Mouse (Mus musculus): Measurements from ENCODE around the gene Angptl4.
"Not testable (repeated sequence)": the region's sequence is repeated elsewhere in the genome, so short reads cannot be mapped to it uniquely, and the experiment has no call there.

Angptl4 gene

DNA sequence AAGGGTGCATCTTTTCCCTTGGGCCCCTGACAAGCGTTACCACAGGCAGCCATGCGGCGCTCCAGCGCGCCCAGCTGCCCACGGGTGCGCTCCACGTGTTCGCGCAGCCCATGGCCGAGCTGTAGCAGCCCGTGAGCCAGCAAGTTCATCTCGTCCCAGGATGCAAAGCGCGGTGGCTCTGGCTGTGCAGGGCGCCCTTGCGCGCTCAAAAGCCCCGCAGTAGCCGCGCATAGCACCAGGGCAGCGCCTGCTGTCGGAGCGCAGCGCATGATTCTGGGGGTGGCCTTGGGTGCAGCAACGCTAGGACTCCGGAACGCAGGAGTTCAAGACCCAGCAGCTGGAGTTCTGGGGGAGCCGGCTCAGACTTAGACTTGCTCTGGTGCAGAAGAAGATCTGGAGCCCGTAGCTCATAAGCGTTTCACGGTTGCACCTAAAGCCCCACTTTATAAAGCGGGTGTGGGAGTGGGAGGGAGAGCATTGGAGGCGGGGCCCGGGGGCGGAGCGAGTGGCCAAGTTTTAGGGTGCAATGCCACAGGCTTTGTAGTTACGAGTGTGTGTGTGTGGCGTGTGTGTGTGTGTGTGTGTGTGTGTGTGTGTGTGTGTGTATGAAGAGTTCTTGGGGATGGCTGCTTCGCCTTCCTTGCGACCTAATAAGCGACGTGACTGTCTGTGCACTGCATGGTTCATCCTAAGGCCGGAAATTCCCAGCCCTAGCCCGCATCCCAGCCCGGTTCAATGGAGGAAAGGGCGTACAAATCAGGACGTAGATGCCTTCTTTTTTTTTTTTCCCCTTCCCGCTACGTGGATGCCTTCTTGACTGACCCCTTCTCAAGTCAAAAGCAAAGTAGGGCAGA lies at the start of gene Angptl4:
Angptl4 (minus strand) TSS at position 707 of the 854 bp plus-strand sequence.
- DNase-seq (ENCODE audit: low spot score): peak; percentile 75

DNA sequence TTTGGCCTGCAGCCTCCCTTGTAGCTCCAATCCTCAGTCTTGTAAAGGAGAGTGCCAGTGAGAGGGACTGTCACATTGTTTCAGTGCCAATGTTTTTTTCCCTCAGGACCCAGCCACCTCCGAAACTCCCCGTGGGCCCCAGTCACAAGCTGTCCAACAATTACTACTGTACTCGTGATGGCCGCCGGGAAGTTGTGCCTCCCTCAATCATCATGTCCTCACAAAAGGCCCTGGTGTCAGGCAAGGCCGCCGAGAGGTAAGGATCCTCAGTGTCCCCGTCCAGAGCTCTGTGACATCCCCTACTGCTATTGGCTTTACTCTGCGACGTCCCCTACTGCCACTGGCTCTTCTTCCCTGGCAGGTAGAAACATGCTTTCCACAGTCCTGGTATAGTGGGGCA lies 47.9 kb upstream of the Angptl4 start:
- DNase-seq (ENCODE audit: low spot score): no peak

DNA sequence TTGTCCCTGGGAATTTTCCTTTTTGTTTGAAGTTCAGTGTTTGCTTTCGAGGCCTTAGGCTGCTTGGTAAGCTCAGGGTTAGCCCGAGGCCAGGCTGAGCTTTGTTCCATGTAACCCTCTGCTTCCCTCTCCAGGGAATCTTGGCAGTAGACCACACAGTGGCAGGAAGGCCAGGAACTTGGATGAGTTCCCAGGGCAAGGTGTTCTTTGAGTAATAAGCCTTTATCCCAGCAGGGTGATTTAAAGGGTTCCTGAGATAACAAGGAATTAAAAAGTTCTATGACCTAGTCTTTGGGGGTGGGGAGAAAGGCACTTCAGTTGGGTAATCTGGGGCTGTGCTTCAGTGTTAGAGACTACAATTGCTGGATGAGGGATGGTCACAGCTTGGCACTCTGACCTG lies 47.3 kb upstream of the Angptl4 start:
- DNase-seq (ENCODE audit: low spot score): peak; percentile 76

DNA sequence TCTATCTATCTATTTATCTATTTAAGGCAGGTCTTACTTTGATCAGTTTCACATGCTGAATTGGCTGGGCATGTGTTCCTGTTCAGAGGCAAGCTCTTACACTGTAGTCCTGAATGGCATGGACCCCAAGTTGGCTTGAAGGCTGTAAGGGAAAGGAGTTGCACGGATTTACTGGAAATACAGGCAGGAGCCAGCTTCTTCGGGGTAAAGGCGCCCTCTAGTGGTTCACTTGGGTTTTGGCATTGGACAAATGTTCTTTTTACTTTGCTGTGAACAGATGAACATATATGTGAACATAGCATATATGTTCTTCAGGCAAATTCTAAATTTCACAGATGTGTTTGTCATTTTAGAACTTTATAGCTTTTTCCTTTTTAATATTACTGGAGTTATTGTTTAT lies 45.2 kb upstream of the Angptl4 start:
- peak; percentile 55 for DNase-seq (ENCODE audit: low spot score)

DNA sequence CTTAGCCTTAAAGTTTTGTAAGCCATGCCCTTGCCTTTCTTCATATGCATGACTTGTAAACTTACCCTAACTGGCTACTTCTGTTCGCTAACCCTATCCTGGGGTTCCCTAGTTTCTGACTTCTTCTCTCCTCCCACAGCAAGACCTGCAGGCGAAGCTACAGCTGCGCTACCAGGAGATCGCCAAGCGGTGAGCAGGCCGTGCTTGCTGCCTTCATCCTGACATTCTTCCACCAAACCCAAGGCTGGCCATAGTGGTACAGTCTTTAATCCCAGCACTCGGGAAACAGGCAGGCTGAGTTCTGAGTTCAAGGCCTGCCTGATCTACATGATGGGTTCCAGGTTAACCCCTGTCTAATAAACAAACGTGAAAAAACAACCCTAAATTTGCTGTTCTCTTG lies 43.8 kb upstream of the Angptl4 start:
- no peak for DNase-seq (ENCODE audit: low spot score)

DNA sequence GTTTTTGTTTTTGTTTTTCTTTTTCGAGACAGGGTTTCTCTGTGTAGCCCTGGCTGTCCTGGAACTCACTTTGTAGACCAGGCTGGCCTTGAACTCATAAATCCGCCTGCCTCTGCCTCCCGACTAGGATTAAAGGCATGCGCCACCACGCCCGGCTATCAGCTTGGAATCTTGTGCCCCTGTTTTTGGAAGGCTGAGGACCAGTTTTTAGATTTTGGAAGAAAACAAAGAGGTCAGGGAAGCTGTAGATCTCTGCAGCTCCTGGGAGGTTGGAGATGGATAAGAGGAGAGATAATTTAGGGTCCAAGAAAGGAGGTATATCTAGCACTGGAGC lies 43.3 kb upstream of the Angptl4 start:
- DNase-seq (ENCODE audit: low spot score): not testable (repeated sequence)

DNA sequence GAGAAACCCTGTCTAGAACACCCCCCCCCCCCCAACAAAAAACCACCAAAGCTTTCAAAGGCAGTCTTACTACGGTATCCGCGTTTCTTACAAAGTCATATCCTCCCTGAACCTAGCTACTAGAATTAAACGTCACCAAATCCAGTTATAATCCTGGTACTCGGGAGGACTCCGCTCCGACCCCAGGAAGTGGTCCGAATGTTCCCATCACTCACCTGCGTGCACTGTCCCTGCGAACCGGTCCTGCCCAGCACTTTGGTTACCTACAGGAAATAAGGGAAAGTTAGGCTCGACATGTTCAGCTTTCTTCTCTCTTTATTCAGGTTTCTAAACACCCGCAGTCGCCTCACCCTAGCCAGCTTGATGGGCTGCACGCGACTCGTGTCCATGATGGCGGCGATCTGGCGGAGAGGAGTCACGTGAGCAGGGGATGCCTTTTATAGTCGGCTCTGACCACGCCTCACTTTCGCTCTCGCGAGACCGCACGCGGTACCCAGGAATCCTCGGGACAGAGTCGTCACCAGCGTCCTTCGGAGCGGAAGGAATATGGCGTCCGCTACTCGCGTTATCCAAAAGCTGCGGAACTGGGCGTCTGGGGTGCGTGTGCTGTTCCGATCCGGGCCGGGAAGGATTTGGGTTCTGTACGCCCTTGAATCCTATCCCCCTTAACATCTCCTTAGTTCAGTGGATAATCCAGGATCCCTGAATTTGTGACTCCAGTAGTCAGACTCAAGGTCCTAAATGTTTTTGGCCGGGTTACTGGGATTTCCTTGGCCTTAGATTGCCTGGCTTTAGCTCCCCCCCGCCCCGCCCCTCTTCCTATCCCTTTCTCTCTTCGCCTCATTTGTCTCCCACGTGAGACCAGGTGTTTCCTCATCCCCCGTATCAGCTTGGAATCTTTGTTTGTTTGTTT lies 42.7 kb upstream of the Angptl4 start, which contains the start of the genes Rps28 and Ndufa7:
Rps28 (minus strand) TSS at position 479 of the 913 bp plus-strand sequence.
Ndufa7 (plus strand) TSS at position 489 of the 913 bp plus-strand sequence.
- peak; percentile 97 for DNase-seq (ENCODE audit: low spot score)

DNA sequence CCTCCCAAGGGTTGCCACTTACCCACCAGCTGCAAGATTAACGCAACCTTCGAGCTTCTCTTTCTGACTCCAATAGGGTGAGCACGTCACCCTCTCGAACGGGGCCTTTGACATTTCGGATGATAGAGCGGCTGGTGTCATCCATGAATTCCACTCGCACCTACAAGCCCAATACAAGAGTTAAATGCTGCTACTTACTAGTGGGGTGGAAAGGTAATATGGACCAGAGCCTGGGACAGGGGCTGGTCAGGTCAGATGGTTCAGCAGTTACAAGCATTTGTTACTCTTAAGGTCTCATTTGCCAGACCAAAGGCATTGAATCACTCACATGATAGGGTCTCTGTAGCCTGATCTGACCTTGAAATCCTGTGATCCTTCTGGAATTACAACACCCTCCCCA lies 41.5 kb upstream of the Angptl4 start:
- DNase-seq (ENCODE audit: low spot score): not testable (repeated sequence)

DNA sequence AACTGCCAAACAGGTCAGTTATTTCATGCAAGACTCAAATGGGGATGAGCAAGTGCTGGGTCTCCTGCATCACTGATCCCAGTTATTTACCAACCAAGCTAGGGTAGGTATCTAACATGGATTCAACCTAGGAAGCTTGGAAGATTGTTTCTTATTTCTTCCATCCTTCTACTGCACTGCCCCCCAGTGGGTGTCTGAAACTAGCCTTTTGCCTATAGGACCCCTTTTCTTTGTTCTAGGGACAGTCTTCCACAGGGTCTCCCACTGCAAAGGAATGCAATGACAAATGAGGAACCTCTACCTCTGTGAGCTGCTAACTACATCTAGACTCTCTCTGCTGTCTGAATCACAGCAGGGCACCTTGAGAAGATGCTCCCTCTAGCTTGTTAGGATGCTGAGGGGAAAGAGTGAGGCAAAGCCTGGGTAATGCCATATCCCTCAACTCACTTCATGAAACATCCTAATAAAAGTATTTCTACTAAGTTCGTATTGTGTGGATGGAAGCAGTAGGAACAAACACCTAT lies 40.9 kb upstream of the Angptl4 start:
- DNase-seq (ENCODE audit: low spot score): no peak

DNA sequence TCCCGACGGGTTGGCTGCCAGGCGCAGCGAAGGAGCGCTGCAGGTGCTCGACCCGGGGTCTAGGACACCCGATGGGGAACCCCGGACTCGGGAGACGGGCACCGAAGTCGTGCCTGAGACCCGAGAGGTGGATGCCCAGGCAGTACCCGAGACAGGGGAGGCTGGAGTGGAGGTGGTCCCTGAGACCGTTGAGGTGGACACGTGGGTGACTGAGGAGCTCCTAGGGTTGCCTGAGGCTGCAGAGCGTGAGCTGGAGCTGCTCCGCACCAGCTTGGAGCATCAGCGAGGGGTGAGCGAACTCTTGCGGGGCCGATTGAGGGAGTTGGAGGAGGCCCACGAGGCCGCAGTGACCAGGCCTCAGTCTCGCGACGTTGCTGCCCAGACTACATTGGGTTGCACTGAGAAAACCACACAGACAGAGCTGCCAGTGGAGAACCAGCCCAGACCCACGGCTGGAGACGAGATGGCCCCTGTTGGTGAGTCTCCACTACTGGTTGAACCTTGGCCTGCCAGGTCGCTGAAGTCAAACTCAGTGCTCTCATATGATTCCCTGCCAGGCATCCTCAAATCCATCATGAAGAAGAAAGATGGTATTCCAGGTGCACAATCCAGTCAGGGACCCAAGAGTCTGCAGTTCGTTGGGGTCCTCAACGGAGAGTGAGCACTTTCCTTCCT lies 36.5 kb upstream of the Angptl4 start:
- DNase-seq (ENCODE audit: low spot score): no peak

DNA sequence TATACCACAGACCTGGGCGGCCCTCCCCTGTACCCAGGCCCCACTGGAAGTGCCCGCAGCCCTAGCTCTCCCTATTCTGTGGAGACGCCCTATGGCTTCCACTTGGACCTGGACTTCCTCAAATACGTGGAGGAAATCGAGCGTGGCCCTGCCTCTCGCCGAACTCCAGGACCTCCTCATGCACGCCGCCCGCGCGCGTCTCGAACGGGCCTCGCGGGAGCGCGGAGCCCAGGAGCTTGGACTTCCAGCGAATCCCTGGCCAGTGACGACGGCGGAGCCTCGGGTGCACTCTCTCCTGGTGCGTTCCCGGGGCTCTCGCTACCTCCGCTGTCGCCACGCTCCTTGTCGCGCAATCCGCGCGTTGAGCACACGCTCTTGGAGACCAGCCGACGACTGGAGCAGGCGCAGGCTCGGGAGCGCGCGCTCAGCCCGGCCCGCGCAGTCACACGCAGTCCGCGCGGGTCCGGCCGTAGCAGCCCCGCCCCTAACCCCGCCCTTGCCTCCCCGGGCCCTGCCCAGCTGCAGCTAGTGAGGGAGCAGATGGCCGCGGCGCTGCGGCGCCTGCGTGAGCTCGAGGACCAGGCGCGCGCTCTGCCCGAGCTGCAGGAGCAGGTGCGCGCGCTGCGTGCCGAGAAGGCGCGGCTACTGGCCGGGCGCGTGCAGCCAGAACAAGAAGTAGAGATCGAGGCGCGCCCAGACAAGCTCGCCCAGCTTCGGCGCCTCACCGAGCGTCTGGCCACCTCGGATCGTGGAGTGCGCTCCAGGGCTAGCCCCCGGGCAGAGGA lies 35.7 kb upstream of the Angptl4 start:
- DNase-seq (ENCODE audit: low spot score): peak; percentile 92

DNA sequence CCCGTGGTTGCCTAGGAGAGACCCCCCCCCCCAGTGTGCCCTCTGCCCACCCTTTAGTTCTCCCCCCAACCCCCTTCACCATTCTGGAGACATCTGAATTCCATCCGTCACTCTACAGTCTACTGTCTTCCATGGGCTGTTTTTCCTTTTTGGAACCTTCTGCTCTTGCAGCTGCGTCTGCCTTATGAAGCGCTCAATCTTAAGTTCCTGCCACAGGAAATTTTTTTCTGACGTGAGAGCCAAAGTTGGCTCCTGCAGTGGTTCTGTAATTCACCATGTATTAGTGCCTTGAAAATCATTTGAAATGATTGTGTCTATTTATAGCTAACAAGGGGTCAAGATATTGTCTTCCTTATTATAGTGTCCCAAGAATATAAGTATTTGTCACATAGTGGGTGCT lies 35.0 kb upstream of the Angptl4 start:
- no peak for DNase-seq (ENCODE audit: low spot score)

DNA sequence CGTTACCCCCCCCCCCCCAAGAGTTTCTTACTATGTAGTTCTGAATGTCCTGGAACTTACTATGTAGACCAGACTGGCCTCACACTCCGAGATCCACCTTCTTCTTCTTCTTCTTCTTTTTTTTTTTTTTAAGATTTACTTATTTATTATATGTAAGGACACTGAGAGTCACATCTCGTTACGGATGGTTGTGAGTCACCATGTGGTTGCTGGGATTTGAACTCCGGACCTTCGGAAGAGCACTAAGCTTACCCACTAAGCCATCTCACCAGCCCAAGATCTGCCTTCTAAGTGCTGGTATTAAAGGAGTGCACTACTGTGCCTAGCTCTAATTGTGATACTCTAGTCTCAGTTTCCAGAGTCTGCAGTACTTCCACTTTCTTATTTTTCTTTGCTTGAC lies 33.8 kb upstream of the Angptl4 start:
- no peak for DNase-seq (ENCODE audit: low spot score)

DNA sequence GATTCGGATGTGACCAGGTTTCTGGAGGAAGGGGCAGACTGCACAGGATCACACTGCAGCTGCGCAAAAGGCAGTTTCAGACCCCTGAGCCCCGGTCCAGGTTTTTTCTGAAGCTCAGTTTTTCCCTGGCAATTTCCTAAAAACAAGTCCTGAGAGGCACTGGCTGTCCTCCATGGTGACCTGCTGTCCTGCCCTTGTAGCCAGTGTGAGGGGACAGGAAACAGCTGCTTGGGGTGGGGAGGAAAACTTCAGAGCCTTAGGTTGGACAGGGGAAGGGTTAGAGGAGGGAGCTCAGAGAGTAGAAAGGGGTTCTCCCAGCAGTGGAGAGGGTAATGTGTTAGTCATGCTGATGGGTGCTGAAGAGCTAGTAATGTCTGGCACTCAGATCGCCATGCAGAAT lies 31.4 kb upstream of the Angptl4 start:
- peak; percentile 64 for DNase-seq (ENCODE audit: low spot score)

DNA sequence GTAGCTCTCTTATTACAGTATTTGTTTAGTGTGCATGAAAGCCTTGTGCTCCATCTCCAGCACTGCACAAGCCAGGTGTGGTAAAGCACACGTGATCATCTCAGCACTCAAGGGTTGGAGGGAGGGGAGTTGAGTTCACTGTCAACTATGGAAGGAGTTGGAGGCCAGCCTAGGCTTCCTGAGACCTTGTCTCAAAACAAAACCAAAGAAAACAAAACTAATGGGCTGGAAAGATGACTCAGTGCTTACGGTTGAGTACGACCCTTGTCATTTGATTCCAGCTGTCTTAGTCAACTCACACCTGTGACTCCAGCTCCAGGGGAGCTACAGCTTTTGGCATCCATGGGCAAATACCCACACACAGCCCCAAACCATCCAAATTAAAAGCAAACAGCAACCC lies 30.8 kb upstream of the Angptl4 start:
- DNase-seq (ENCODE audit: low spot score): no peak

DNA sequence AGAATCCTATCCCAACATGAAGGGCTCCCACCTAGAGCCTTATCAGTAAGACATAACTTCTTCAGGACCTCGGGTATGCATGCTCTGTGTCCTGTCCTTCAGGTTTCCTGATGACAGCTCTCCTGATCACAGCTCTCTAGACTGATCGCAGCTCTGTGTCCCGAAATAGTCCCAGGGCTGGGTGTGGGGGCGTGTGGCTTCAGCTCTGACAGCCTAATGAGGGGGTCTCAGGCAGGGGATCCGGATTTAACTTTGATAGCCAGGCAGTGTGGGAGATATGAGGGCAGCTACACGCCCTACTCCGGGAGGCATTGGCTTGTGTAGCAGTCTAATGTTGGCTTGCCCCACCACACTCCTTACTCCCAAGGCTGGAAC lies 29.5 kb upstream of the Angptl4 start:
- no peak for DNase-seq (ENCODE audit: low spot score)

DNA sequence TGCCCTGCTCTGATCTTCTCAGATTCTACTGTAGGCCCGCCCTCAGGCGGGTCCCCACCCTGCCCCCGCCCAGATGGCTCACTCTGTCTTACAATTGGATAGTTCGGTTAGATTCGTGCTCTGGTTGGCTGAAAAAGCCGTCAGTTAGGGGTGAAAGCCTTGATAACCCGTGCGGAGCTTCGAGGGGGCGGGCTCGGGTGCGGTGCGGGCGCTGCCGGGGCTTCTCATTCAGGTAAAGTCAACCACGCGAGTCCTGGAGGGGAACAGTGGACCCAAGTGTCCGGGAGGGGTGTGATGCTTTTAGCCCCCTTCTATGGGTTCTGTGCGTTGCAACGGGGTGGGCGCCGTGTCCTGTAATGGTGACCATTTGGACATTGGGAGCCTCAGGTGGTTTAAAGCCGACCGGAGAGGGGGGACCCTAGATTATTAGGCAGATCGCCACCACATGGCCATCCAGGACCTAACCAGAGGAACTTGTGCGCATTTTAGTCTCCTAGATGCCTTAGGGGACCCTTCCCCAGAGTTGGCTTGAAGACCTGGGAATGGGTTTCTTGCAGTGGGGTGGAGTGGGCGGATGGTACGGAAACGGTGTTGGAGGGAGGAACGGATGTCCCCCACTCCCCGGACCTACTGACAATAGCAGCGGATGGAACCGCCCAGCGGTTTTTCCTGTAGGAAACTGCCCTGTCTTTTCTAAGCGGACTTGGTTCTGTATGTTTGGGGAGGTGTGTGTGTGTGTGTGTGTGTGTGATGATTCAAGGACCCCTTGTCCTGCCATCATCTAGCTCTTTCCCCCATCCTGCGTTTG lies 28.9 kb upstream of the Angptl4 start, which contains the start of gene Kank3:
Kank3 (plus strand) TSS at position 186 of the 808 bp plus-strand sequence.
- DNase-seq (ENCODE audit: low spot score): peak; percentile 93

DNA sequence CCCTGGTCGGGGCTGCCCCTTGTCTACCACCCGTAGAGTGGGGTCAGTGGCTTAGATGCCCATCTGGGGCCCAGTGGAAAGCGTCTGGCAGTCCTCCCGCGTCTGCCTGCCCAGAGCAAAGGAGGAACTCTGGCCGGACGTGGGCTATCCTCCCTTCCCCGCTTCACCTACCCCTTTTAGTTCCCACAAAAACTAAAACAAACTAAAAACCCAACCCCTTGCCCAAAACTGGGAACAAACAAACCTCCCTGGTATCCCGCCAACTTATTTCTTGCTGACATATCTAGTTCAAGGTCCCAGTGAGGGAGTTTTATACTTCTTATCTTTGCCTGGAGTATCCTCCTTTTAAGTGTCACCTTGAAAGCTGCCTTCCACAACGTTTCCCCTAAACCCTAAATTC lies 26.6 kb upstream of the Angptl4 start:
- DNase-seq (ENCODE audit: low spot score): no peak

DNA sequence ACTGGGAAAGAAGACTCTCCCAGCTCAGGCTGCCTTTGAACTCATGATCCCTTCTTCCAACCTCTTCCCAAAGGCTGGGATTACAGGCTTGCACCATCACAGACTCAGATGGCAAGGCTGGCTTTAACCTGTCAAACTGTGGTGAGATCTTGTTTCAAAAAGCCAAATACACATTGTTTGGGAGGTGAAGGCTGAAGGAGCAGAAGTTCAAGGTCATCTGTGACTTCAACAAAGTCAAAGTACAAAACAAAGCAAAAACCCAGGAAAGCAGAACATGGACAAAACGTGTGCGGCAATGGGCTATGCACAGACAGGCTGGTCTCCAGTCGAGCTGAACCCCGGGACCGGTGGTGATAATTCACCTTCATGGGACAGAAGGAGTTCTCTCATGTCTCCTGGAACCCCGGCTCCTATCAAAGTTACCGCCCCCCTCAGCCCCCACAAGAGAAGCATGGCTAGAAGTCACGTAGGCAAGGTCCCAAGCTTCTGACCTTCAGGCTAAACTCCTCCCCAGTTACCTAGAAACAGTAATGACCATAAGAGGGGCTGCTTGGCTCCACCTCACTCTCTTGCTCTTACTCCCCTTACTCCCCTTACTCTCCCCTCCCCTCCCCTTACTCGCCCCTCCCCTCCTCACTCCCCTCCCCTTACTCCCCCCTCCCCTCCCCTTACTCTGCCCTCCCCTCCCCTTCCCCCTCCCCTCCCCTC lies 25.7 kb upstream of the Angptl4 start:
- no peak for DNase-seq (ENCODE audit: low spot score)

DNA sequence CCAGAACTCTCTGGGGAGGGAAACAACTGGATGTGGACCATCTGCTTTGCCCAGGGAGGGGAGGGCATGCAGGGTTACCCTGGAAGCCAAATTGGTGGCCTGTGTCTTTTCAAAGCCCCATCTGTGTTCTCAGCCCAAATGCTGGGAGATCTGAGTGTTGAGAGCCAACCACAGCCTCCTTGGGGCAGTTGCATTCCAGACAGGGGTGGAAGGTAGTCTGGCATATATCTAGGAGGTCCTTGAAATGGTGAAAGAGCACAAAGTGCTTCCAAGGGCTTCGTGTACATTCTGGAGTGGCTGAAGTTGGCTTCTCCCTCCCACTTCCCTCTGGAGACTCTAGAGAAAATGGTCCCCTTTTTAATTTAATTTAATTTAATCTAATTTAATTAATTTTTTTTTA lies 23.1 kb upstream of the Angptl4 start:
- DNase-seq (ENCODE audit: low spot score): no peak

All from testis, postnatal 14 days (tissue).